Mouse (Mus musculus): ENCODE results near the gene Spsb2. TPM values are rescaled to one million over a fixed set of nuclear protein-coding genes. Genes with fewer than 3 reads are reported as not detected.
"Not testable (repeated sequence)": the region's sequence is repeated elsewhere in the genome, so short reads cannot be mapped to it uniquely, and the experiment has no call there.

The Spsb2 gene
- total RNA-seq, 2 experiments from 2014 or later: 4.6 to 5.7 TPM

DNA sequence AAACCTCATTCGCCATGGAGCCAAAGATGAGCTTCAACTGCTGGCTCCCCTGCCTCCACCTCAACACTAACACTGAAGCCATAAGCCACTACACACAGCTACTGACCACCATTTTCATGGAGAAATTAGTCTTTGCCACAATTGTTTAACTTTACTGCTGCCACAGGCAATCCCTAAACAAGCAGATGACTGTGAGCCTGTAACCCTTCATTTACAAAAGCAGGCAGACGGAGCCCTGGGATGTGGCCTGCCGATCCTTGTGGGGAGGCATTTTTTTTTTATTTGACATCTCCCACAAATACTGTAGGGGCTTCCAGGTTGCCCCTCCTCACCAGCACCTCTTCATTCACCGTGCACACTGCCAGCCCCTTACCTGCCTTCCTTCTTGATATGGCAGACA, 8.2 kb downstream of the Spsb2 start:
- no peak for DNase-seq (ENCODE audit: low spot score in 2 of 2)

DNA sequence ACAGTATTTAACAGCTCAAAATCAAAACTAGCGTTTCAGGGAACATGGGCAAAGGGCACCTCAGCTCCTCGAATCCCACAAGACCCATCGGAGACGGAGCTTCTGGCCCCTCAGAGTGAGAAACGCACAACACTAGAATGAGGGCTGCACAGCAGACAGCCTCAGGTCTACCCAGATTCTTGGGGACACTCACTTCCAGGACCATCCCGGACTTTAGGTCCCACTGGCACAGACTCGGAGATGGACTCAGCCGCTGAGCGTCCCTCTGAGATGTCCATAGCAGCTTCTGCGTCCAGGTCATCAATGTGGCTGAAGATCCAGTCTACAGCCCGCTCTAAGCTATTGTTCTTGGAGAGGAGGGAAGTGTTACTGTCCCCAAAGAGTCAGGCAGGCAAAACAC, 8.7 kb downstream of the Spsb2 start:
- no peak for DNase-seq (ENCODE audit: low spot score in 2 of 2)

DNA sequence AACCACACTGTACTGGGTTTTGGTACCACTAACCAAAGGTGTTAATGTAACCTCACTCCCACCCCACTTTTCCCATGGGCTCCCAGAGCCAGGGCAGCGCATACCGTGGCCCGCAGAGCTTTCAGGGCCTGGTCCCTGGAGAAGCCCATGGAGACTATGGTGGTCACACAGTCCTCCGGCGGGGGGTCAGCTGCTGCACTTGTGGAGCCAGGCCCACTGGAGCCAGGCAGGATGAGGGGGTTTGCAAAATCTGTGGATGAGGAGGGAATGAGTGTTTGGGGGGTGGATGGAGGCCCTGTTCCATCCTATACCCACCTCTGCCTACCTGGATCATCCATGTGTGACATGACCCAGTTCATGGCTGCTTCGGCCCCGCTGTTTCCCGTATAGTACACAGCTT, 9.1 kb downstream of the Spsb2 start:
- no peak for DNase-seq (ENCODE audit: low spot score in 2 of 2)

DNA sequence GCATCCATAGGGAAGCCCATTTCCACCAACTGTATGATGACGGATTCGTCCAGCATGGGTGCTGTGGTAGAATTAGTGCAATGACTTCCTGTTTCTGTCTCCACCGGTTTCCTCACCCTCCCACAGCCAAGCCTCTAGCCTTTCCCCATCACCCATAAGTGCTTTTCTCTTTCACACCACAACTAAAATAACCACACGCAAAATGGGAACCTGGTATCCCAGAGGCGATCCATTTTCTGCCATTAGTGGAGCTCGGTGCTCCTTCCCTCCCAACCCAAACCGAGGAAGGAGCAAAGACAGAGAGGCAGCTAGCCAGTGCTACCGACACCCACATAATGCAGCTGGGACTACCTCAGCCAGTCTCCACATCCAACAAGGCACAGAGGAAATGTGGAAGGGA, 9.5 kb downstream of the Spsb2 start:
- peak in 1 of 2 experiments; percentile 44 for DNase-seq (ENCODE audit: low spot score in 2 of 2)

DNA sequence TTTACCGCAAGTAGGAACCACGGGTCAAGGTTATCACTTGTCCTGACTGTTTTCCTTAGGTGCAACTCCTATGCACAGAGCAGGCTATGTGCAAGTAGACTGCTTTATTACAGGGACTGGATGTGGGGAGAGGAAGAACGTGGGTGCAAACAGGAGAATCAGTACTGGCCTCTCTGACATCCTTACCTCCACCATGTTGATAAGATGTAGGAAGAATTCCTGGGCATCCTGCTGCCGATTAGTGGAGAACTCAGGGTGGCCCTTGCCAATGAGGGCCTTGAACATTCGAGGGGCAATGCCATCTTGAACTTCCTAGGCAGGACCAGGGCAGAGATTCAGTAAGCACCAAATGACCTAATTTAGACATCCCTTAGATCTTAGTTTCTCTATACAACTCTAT, 12.4 kb downstream of the Spsb2 start:
- DNase-seq (ENCODE audit: low spot score in 2 of 2): no peak

DNA sequence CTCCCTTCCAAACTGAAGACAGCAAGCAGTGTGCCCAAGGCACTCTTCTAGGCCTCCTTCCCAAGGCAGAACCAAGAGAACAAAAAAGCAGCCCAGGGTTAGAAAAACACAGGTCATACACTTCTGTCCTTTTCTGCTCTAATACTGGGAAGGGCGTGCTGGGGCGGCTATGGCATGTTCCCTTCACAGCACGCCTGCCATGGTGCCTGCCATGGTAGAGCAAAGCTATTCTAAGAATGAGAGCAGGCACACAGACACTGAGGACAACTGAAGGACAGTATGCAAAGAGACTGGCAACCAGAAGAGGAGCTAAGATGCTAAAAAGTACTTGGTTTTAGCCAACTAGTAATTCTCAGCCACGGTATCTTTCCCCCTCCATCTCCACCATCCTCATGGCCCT, 13.6 kb downstream of the Spsb2 start:
- DNase-seq (ENCODE audit: low spot score in 2 of 2): no peak

DNA sequence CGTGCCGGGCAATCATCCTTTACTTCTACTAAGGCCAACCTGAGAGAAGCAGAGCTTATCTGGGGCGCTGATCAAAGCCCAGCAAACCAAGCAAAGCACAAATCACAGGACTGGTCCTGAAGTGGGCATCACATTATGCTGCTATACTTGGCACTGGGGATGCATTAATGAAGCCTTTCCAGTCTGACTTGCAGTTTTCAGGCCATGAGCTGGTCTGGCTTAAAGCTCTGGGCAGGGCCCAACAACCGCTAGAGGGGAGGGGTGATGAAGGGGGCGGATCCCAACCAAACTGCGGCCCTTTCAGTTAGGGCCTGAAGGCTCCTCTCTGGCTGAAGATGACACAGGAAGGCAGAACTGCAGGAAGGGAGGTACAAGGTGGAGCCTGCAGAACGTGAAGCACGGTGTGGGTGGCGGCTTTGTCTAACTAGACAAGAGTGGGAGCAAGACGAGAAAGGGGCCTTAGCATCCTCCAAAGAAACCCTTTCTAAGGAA, 19.7 kb downstream of the Spsb2 start:
- DNase-seq (ENCODE audit: low spot score in 2 of 2): no peak

DNA sequence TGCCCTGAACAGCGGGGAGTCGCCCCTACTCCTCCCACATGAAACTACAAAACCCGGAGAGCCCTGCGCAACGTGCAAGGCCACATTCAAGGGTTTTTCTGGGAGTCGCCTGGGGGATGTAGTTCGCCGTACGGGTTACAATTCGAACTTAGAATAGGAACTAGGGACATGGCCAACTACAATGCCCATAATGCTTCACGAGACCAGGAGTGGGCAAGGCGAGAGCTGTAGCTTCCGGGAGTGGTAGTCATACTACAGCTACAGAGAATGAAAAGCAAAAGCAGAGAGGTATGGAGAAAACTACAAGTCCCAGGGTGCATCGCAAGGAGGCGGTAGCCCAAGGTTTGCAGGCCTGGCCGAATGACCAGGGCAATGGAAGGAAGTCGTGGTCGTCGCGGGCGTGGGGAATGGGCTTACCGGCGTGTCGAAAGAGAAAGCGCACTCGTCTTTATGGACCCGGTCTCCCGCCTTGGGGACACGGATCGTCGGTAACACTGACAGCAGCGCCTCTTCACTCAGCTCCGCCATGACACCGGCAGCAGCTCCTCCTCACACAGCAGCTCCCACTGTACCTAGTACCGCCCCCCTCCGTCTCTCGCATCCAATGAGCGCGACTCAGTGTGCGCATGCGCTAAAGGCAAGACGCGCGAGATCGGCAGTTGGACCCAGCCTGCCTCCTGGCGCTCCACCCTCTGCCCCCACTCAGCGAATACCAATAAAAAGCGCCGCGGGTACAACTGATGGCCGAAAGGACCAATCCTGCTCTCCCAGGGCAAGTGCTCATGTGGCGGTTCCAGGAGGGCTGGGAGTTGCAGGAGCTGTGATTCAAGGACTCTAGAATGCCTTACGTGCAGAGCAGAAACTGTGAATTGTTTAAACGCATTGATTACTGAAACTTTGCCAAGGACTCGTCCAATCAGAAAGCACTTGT, 20.7 kb downstream of the Spsb2 start, which contains the start of the genes Usp5 and Cdca3:
Usp5 (minus strand) TSS at position 617 of the 931 bp plus-strand sequence.
Cdca3 (plus strand) TSS at position 680 of the 931 bp plus-strand sequence.
- peak; percentile 95 to 99 for DNase-seq (ENCODE audit: low spot score in 2 of 2)

DNA sequence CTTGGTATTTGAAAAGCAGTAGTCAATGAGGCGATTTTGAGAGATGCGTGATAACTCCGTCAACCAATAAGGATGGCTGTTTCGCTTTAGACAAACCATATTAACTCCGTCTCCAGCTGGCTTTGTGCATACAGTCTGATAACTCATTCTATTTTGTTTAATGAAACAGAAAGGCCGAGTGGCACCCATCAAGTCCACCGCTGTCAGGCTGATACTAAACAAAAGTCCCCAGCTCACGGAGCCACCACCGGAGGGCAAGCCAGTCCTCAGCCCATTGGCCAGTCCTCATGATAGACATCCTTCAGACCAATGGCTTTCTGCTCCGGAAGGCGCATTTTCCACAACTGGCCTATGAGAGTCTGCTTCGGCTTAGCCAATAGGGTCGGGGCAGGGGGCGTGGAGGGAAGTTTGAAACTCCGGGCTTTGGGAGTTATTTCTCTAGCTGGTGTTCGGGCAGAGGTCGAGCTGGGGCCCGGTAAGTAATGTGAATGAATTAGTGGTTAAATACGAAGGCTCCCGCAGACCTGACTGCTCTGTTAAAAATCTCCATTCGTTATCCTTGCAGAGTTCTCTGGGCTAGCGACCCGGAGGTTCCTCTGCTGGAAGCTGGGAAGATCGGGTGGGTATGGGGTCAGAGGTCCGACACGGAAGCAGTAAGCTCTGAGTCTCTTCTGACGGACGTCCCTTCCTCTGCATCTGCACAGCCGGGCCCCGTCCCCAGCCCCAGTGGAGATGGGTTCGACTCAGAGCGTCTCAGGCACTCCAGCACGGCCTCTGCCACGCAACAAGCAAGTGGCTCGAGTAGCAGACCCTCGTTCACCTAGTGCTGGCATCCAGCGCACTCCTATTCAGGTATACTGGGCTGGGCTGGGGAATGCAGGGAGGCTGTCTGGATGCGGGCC, 21.6 kb downstream of the Spsb2 start:
- peak; percentile 87 to 90 for DNase-seq (ENCODE audit: low spot score in 2 of 2)

DNA sequence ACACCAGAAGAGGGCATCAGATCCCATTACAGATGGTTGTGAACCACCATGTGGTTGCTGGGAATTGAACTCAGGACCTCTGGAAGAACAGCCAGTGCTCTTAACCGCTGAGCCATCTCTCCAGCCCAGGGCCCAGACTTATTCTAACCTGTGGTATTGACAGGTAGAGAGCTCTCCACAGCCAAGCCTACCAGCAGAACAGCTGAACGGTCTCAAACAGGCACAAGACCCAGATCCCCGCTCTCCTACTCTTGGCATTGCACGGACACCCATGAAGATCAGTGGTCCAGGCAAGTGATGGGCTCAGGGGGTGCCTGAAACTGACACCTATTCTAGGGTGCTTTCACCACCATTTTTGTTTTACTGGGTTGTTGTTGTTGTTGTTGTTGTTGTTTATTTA, 22.7 kb downstream of the Spsb2 start:
- not testable (repeated sequence) for DNase-seq (ENCODE audit: low spot score in 2 of 2)

DNA sequence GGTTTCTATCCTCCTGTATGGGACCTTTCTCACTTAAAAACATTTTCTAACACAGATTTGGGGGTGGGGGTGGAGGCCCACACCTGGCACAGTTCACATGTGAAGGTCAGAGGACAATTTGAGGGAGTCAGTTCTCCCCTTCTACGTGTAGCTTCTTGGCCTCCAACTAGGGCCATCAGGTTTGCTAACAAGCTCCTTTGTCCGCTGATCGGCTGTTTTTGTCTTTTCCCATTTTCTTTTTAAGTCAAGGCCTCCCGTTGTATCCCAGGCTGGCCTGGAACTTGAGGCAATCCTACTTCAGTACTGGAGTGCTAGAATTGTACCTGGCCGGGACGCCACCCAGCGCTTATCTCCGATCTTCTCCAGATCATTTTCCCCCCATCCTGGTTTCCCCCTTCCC, 23.2 kb downstream of the Spsb2 start:
- DNase-seq (ENCODE audit: low spot score in 2 of 2): no peak

DNA sequence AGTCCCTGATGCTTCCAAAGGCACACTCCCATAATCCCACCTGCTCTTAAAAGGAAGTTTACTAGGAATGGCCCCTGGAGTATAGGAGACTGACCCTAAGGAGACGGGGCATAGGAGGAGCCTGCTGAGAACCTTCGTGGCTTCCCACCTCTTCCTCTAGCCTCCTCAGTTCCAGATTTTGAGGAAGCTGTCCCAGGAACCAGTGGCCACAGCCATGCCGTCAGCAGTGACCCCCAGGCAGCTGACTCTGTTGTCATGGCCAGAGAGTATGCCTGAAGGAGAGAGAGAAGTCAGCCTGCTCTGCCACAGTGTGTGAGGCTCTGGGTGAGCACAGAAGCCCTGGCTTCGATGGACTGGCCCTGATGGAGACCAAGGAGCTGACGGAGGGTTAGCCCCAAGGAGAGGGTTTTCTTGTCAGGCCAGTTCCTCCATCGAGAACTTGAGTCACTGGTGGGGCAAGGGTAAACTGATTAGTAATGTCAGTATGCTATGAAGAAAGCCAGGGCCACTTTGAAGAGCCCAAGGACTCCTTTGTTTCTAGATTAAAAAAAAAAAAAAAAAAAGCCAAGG, 26.1 kb downstream of the Spsb2 start:
- DNase-seq (ENCODE audit: low spot score in 2 of 2): no peak

DNA sequence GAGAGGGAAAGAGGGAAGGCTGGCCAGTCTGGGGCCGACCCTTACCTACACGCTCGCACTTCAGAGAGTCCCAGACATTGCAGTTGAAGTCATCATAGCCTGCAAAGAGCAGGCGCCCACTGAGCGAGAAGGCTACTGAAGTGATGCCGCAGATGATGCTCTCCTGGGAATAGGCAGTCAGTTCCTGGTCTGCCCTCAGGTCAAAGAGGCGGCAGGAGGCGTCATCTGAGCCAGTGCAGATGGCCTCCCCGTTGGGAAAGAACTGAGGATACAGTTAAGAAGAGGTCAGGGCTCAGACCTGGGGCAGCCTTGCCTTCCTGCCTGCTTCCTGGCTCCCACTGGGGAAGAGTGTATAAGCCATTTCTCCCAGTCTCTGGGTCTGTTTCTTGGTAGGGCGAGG, 27.1 kb downstream of the Spsb2 start:
- no peak for DNase-seq (ENCODE audit: low spot score in 2 of 2)

DNA sequence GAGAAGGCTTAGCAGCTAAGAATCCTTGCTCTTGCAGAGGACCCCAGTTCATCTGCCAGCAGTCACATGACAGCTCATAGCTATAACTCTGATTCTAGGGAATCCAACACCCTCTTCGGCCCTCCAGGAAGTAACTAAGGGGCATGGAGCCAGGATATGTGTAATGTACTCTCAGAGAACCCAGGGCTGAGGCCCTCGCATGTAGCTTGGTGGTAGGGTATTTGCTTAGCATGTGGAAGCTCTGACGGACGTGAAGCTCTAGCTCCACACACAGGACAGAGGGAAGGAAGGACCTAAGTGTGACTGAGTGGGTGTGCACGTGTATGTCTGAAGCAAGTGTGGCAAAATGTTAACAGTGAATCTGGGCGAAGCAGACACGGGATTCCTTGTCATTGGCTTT, 27.9 kb downstream of the Spsb2 start:
- no peak for DNase-seq (ENCODE audit: low spot score in 2 of 2)

DNA sequence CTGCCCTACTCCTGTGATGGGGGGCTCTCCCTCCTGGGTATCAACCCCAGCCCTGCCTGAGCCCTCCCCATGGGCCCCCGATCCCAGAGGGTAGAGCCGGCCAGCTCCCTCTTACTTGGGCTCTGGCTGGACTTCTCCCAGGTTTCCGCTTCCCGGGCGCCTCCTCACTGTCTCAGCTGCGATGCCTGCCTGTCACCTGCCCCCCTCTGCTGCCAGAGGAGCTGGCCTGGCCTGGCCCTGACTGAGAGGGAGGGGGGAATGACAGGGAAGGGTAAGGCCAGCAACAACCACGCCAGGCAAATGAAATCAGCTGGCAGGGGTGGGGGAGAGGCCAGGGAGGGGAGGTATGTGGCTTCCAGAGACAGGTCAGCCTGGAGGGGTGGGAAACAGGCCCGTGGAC, 31.3 kb downstream of the Spsb2 start:
- DNase-seq (ENCODE audit: low spot score in 2 of 2): no peak

DNA sequence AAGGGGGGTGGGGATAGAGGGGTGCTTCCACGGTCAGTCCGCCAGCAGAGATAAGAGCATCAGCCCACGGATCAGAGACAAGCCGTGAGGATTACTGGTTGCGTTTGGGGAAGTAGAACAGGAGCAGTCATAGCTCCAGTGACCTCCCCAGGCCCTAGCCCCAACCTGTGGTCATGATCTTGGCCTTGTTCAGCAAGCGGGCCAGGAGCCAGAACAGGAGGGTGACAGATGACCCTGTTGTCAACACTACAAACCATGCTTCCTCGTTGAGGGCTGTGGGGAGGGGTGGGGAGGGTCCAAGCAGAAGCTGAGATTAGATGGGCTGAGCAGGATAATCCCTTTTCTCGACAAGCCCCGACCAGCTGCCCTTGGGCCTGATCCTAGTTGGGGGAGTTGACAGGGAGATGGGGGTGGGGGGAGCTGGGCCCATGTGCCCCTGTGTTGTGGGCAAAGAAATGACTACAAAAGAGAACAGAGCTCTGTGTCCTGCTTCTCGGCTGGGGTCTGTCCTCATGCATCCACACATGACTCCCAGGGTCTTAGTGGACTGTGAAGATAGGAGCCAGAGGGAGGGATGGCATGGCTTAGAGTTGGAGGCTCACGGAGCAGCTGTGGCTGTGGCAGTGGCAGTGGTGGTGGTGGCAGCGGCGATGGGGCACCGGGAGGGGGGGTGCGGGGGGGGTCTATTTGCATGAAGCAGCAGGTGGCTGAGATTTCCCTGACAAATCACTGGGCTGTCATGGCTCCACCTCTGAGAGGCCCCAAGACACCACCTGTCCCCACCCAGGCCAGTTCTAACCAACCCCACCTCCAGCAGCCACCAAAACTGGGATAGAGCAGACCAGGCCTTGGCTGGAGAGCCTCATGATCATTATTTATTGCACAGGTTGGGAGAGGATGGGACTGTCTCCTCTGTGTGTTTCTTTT, 32.0 kb downstream of the Spsb2 start, which contains the start of gene Gnb3:
Gnb3 (minus strand) TSS at position 35 of the 927 bp plus-strand sequence.
- DNase-seq (ENCODE audit: low spot score in 2 of 2): no peak

DNA sequence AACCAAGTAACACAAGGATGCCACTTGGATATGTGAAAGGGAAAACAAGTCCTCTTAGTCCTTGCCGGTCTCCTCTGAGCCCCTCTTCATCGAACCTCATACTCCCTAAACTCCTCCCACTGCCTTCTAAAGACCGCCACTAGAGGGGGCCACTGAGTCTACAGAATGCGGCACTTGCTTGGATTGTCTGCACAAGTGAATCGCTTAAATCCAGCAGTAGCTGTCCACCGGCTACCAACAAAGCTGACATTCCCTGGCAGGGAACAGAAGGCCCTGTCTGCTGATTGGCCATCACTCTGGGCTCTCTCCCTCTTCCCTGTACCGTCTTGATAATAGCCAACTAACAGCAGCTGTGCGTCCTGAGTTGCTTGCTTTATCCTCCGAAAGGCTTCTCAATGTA, 38.8 kb downstream of the Spsb2 start:
- peak; percentile 93 to 96 for DNase-seq (ENCODE audit: low spot score in 2 of 2)

DNA sequence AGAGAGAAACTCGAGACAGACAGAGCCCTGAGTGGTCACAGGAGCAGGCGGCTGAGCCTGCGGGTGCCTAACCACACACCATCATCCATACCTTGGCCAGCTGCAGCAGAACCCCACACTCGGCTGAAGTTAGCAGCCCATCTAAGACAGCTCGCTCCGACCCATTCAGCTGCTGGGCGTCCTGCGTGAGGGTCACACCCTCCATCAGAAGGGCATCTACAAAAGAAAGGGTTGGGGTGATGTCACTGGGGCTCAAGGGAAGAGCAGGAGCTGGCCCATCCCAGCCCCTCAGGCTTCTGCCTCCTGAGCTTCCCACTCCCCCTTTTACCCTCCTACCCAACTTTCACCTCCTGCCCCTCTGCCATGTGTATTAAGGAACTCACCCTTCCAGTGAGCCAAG, 42.1 kb downstream of the Spsb2 start:
- DNase-seq (ENCODE audit: low spot score in 2 of 2): no peak

DNA sequence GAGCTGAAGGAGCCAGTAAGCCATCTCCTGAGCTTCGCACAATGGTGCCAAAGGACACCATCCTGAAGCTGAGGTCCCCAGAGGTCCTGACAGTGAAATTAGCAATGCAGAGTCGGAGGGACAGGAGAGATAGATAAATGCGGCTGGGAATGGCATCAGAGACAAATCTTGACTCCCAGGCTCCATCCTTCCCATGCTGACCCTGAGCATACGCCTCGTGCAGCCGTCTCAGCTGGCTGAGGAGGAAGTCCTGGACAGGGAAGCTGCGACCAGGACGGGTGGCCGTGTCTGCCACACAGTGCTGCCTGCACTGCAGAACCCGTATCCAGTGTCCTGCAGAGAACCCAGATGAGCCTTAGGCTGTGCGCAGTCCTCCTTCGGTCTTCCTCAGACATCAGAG, 46.2 kb downstream of the Spsb2 start:
- DNase-seq (ENCODE audit: low spot score in 2 of 2): no peak

DNA sequence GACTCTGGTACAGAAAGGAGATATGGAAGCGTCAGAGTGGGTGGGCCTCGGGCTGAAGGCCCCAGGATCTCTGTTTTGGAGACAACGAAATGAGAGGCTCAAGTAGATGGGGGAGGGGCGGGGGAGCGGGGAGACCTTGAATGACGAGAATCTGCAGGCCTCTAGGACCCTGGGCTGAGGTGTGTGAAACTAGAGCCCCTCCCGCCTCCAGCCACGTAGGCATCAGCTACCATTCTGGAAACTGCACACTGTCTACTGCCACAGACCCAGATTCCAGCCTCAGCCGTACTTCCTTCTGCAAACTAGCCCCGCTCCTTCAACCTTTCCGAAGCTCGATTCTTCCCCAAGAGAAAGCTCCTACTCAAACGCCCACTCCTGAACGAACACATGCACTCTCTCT, 47.9 kb downstream of the Spsb2 start:
- peak in 1 of 2 experiments; percentile 55 for DNase-seq (ENCODE audit: low spot score in 2 of 2)
